Mouse (Mus musculus) brain, embryonic 14.5 days (tissue): ENCODE results near the gene Maats1.

ENCODE experiments used
- CTCF ChIP-seq: fragments of 200-500 bp; IDR thresholded peaks from 2 replicates; pipeline ENCODE4 v1.5.1; 2012; ENCODE audit warnings: inconsistent platforms, mild to moderate bottlenecking, moderate library complexity, borderline replicate concordance; ENCODE audit not compliant: insufficient read depth, insufficient read length; ENCODE audit errors: extremely low read depth
- POLR2A ChIP-seq: fragments of 200-500 bp; IDR thresholded peaks from 2 replicates; pipeline ENCODE4 v1.6.1; 2012; ENCODE audit warnings: mild to moderate bottlenecking, inconsistent platforms, borderline replicate concordance; ENCODE audit not compliant: poor library complexity, insufficient read depth, insufficient read length, severe bottlenecking; ENCODE audit errors: extremely low read depth

GRCm38 (mm10) chr16:38348217-38348761 is 6.3 kb upstream of the Maats1 start:
- TF ChIP-seq CTCF (no peak), POLR2A (no peak)
